Mouse (Mus musculus) heart, postnatal 36 days (tissue): Measurements from ENCODE around the gene Tfrc. TPM values are rescaled to one million over a fixed set of nuclear protein-coding genes. Genes with fewer than 3 reads are reported as not detected.

Experiments used
- DNase-seq, 2 experiments: peaks; one replicate each; pipeline ENCODE4 v3.0.0; 2021 to 2022
- intact Hi-C: fragments of 180-260 bp; cut with DNase I; formaldehyde crosslinking; loops from one replicate; pipeline ENCODE4 v1.15.1; 2025
- total RNA-seq, 2 experiments: library from RNA; stranded (reverse); gene quantifications; 2 replicates each; pipeline ENCODE4 v1.2.3; 2021

The Tfrc gene
- total RNA-seq, 2 experiments from 2014 or later = 55.9 to 114 TPM

- intact Hi-C loops = no loop called here
- DNase-seq = peak in 1 of 2 experiments; percentile 43
Measured at GRCm38 (mm10) chr16:32665851-32666665, 57.3 kb downstream of the Tfrc start.

- DNase-seq = no peak
Measured at GRCm38 (mm10) chr16:32666671-32667551, 58.2 kb downstream of the Tfrc start.

DNA sequence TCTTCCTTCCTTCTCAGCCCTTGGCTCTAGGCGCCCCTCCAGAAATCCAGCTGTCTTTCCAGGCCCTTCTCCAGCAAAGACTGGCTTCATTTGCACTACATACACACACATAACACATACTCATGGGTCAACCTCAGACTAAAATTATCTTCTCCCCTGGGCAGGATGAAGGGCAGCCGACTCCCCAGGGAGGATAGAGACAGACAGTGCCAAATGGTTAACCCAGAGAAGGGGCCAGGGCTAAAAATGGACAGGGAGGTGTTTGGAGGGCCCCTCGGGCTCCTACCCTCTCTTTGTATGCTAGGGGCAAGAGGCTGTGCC, 58.8 kb downstream of the Tfrc start:
- intact Hi-C loops = no loop called here
- DNase-seq = no peak

More at GRCm38 (mm10) chr16:32666671-32667551, 58.2 kb downstream of the Tfrc start:
- intact Hi-C loops = no loop called here

DNA sequence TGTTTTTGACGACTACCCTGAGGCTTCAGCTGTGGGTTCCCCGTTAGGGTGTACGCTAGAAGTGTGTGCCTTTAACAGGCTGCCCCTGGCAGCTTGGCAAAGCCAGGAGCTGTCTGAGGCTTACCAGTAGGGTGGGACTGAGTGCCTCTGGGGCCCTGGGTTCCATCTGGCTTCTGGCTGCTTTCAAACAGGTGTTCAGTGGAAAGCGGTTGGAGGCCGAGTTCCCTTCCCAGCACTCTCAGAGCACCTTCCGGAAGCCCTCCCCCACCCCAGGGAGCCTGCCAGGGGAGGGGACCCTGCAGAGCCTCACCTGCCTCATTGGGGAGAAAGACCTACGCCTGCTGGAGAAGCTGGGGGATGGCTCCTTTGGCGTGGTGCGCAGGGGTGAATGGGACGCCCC, 59.3 kb downstream of the Tfrc start:
- DNase-seq = no peak
- intact Hi-C loops = no loop called here

- intact Hi-C loops = no loop called here
- no peak for DNase-seq
Measured at GRCm38 (mm10) chr16:32668472-32668871, 59.8 kb downstream of the Tfrc start.

- intact Hi-C loops = no loop called here
- DNase-seq = no peak
Measured at GRCm38 (mm10) chr16:32669243-32669642, 60.5 kb downstream of the Tfrc start.

DNA sequence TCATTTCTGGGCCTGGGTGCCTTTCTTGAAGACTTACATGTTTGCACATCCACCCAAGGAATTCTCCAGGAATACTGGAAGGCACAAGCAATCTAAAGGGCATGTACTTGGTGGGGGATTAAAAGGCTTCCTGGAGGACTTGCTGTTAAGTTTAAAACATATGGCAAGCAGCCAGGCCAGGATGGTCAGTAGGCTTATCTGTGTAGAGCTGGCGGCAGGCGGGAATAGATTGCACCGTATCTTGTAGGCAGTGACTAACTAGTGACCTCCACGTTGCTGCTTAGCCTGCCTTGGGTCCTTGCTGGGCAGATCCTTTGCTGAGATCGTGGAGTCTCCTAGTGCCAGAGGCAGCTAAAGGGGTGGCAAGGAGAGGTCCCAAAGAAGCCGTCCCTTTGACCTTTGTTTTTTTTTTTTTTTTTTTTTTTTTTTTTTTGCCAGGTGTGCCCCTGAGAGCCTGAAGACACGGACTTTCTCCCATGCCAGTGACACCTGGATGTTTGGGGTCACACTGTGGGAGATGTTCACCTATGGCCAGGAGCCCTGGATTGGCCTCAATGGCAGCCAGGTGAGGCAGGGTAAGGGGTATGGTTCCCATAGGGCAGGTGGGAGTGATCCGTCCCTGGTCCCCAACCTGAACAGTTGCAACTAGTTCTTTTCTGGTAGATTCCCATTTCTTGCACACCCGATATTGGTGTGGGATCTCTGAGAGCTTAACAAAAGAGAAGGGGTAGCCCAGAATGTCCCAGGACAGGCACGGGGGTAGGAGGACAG, 61.8 kb downstream of the Tfrc start:
- DNase-seq = no peak
- intact Hi-C loops = no loop called here

DNA sequence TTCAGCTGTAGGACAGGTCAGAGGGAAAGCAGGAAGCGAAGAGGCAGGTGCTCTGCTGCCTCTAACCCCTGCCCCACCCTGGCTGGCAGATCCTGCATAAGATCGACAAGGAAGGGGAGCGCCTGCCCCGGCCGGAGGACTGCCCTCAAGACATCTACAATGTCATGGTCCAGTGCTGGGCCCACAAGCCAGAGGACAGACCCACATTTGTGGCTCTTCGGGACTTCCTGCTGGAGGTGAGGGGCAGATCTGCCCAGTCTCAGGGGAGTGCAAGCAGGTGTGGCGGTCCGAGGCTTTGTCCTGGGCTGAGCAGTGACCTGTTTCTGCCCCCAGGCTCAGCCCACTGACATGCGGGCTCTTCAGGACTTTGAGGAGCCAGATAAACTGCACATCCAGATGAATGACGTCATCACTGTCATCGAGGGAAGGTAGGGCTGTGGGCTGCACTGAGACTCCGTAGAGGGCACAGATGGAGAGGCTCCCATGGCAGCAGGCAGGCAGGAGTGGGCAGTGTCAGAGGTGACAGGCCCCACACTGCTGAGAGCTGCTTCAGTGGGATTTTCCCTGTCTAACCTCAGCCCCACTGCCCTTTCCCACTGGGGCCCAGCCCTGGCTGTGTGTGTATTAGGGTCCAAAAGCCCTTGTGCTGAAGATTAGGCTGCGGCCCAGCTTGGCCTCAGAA, 62.6 kb downstream of the Tfrc start:
- DNase-seq = no peak
- intact Hi-C loops = no loop called here

- DNase-seq = no peak
- intact Hi-C loops = no loop called here
Measured at GRCm38 (mm10) chr16:32672250-32672649, 63.5 kb downstream of the Tfrc start.

- no peak for DNase-seq
- intact Hi-C loops = no loop called here
Measured at GRCm38 (mm10) chr16:32672861-32673560, 64.3 kb downstream of the Tfrc start.

GRCm38 (mm10) chr16:32674121-32674740, 65.5 kb downstream of the Tfrc start:
- DNase-seq = no peak
- intact Hi-C loops = no loop called here

DNA sequence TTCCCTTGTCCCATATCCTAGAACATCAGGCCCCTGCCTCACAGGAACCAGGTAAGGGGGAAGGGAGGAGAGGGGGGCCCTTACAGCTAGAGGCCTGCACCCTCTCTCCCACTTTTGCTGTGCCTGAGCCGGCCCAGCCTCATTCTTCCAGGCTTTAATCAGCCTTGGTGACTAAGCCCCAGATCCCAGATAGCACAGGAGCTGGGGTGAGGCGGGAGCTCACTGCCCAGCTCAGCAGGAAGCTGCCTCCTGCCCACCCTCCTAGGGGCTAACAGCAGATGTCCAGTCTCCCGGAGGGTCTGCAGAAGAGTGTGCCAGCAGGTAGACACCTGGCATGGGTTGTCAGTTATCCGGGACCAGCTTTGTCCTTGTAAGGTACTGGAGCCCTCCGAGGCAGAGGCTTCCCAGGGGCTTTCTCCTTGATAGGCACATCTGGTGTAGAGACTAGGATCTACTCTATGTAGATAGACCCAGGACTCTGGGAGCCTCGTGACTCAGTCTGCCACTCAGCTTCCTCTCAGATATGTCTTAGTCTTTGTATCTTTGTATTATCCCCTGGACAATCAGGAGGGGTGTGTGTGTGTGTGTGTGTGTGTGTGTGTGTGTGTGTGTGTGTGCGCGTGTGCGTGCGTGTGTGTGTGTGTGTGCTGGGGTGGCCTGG, 68.5 kb downstream of the Tfrc start:
- no peak for DNase-seq
- intact Hi-C loops = no loop called here

- intact Hi-C loops = no loop called here
- DNase-seq = no peak
Measured at GRCm38 (mm10) chr16:32677903-32678302, 69.2 kb downstream of the Tfrc start.

DNA sequence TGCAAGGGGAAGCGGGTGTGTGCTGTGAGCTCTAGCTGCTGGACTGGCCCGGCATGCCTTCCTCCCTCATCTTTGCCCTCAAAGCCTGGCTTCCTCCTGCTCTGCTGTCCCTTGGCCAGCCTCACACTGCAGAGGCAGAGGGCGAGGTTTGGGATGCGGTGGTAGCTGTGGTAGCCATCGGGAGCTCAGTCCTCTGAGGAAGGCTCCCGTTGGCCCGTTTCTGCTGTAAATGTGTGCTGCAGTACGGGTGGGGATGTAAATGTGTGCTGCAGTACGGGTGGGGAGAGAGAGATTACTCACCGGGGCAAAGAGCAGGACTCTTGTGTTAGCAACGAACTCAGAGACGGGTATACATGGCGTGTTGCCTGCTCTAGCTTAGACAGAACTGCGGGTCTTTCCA, 70.1 kb downstream of the Tfrc start:
- DNase-seq = no peak
- intact Hi-C loops = no loop called here

- intact Hi-C loops = no loop called here
- no peak for DNase-seq
Measured at GRCm38 (mm10) chr16:32679976-32680375, 71.3 kb downstream of the Tfrc start.

DNA sequence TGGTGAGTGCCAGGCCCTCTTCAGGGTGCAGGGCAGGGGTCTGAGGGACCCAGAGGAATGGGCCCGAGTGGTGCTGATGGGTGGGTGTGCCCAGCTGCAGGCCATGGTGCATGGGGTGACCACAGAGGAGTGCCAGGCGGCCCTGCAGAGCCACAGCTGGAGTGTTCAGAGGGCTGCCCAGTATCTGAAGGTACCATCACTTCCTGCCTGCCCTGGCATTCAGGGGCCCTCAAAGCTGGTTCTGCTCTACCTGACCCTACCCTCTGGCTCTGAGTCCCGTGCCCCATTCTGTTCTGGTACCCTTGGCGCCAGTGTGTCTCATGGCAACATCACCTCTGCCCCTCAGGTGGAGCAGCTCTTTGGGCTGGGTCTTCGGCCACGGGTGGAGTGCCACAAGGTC, 72.1 kb downstream of the Tfrc start:
- DNase-seq = no peak
- intact Hi-C loops = no loop called here

DNA sequence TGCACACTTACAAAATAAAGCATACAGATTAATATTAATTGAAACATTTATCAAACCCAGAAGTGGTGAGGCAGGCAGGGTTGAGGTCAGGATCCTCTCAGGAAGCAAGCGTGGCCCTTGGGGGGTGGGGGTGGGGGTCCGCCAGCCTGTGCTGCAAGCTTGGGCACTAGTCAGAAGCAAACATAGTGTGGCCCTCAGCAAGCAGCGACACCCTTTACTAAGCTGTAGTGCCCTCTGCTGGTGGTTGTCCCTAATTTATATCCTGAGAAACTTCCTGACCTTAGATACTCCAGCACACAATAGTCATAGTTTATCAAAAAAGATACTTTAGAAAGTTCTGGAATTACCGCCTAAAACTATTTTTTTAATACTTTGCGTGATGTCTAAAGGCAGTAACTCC, 73.5 kb downstream of the Tfrc start:
- intact Hi-C loops = loop anchor here (1.0 kb wide), 2 partner anchors 23 to 174 kb away; no protein-coding TSS in a partner anchor
- DNase-seq = peak; percentile 78 to 79
